Mouse (Mus musculus) small intestine, adult 2 months (tissue): ENCODE results near the gene Gnaq.

Experiments
- CTCF ChIP-seq: fragments of 200-500 bp; IDR thresholded peaks from 2 replicates; pipeline ENCODE4 v1.5.1; 2012; ENCODE audit warnings: low read depth, mild to moderate bottlenecking, control low read depth, inconsistent platforms, low read length, moderate library complexity, mixed read lengths; ENCODE audit not compliant: insufficient replicate concordance, insufficient read length; ENCODE audit errors: extremely low read depth
- POLR2A ChIP-seq: fragments of 200-500 bp; IDR thresholded peaks from 2 replicates; pipeline ENCODE4 v1.6.1; 2012; ENCODE audit warnings: low read depth, mild to moderate bottlenecking, control low read depth, inconsistent platforms, low read length, moderate library complexity

DNA sequence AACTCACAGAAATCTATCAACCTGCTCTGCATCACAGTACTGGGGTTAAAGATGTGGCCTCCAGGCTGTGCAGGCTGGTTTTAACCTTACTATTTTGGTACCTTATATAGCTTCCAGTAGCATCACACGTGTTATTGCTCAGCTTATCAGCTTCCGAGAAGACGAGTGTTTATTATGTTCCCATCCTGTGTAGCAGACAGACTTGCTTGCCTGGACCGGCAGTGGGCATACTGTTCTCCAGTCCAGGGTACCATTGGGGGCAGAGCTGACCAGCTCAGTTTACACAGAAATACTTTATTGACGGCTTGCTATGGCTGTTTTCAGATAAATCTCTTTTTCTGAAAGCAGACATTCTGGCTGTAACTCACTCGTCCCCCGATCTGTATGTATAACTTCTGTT is 17.7 kb downstream of the Gnaq start:
- TF ChIP-seq CTCF (no peak), POLR2A (no peak)
